Mouse (Mus musculus): ENCODE data around the gene H2-Q1. TPM values are rescaled to one million over a fixed set of nuclear protein-coding genes. Genes with fewer than 3 reads are reported as not detected.
A peak's percentile ranks its signal among the peaks of the same experiment; 100 is the strongest.
"Not testable (repeated sequence)": the region's sequence is repeated elsewhere in the genome, so short reads cannot be mapped to it uniquely, and the experiment has no call there.

H2-Q1 gene
- total RNA-seq, 2 experiments from 2014 or later: 0.25 to 0.36 TPM

GRCm38 (mm10) chr17:35303756-35304350 is 16.4 kb upstream of the H2-Q1 start:
- Histone ChIP-seq H3K4me3 (no peak overlapping the region), H3K27ac (no peak overlapping the region)
- intact Hi-C loops (cut with DNase I): loop anchor here (2.0 kb wide), 1 partner anchor 45 kb away; no protein-coding TSS in a partner anchor
- no peak for DNase-seq
- TF ChIP-seq CTCF (IDR thresholded peaks at IDR 0.05): no peak

- Histone ChIP-seq H3K27ac (no peak overlapping the region), H3K4me3 (no peak overlapping the region)
- TF ChIP-seq CTCF (IDR thresholded peaks at IDR 0.05): no peak
- DNase-seq: no peak
- intact Hi-C loops (cut with DNase I): no loop called here
These were observed 15.7 kb upstream of the H2-Q1 start for GRCm38 (mm10) chr17:35304478-35304877.

GRCm38 (mm10) chr17:35304921-35305320 is 15.3 kb upstream of the H2-Q1 start:
- H3K27ac ChIP-seq; DNase-seq; intact Hi-C loops (cut with DNase I); H3K4me3 ChIP-seq: not testable (repeated sequence)

GRCm38 (mm10) chr17:35318671-35319070 is 1.5 kb upstream of the H2-Q1 start:
- no peak overlapping the region for H3K4me3 ChIP-seq
- intact Hi-C loops (cut with DNase I): no loop called here
- TF ChIP-seq CTCF (IDR thresholded peaks at IDR 0.05): no peak
- H3K27ac ChIP-seq: no peak overlapping the region
- DNase-seq: no peak

GRCm38 (mm10) chr17:35325124-35325523 is 4.9 kb downstream of the H2-Q1 start:
- intact Hi-C loops (cut with DNase I); H3K27ac ChIP-seq; DNase-seq; H3K4me3 ChIP-seq: not testable (repeated sequence)

- H3K27ac ChIP-seq; DNase-seq; intact Hi-C loops (cut with DNase I): not testable (repeated sequence)
These were observed 5.8 kb downstream of the H2-Q1 start for GRCm38 (mm10) chr17:35326000-35326399.

GRCm38 (mm10) chr17:35329714-35330113 is 9.5 kb downstream of the H2-Q1 start:
- H3K27ac ChIP-seq; DNase-seq; H3K4me3 ChIP-seq; intact Hi-C loops (cut with DNase I): not testable (repeated sequence)

More at GRCm38 (mm10) chr17:35326000-35326399, 5.8 kb downstream of the H2-Q1 start:
- H3K4me3 ChIP-seq: not testable (repeated sequence)

GRCm38 (mm10) chr17:35331546-35331945 is 11.3 kb downstream of the H2-Q1 start:
- H3K4me3 ChIP-seq; H3K27ac ChIP-seq; intact Hi-C loops (cut with DNase I); DNase-seq: not testable (repeated sequence)

GRCm38 (mm10) chr17:35342071-35342671 is 22.0 kb downstream of the H2-Q1 start, which contains the start of gene H2-Q2:
Gene H2-Q2, plus strand, starts transcription at chr17:35342242.
- Histone ChIP-seq H3K27ac (no peak within 1 kb of the TSS), H3K4me3 (peak within 1 kb of the TSS; percentile 64)
- DNase-seq: no peak
- intact Hi-C loops (cut with DNase I): no loop called here
- TF ChIP-seq CTCF (IDR thresholded peaks at IDR 0.05): no peak

GRCm38 (mm10) chr17:35342711-35343476 is 22.7 kb downstream of the H2-Q1 start:
- no peak for DNase-seq
- intact Hi-C loops (cut with DNase I): no loop called here
- peak overlapping the region; percentile 64 for H3K4me3 ChIP-seq
- TF ChIP-seq CTCF (IDR thresholded peaks at IDR 0.05): no peak
- no peak overlapping the region for H3K27ac ChIP-seq

GRCm38 (mm10) chr17:35347659-35348058 is 27.5 kb downstream of the H2-Q1 start:
- not testable (repeated sequence) for H3K27ac ChIP-seq, H3K4me3 ChIP-seq

GRCm38 (mm10) chr17:35353275-35353674 is 33.1 kb downstream of the H2-Q1 start:
- H3K4me3 ChIP-seq; DNase-seq; H3K27ac ChIP-seq; intact Hi-C loops (cut with DNase I): not testable (repeated sequence)

More at GRCm38 (mm10) chr17:35347659-35348058, 27.5 kb downstream of the H2-Q1 start:
- DNase-seq; intact Hi-C loops (cut with DNase I): not testable (repeated sequence)

- H3K4me3 ChIP-seq: no peak overlapping the region
- intact Hi-C loops (cut with DNase I): loop anchor here (2.0 kb wide), 1 partner anchor 41 kb away; no protein-coding TSS in a partner anchor
- no peak overlapping the region for H3K27ac ChIP-seq
- DNase-seq: no peak
- TF ChIP-seq CTCF (IDR thresholded peaks at IDR 0.05): no peak
These were observed 33.9 kb downstream of the H2-Q1 start for GRCm38 (mm10) chr17:35354071-35354470.
